Mouse (Mus musculus): ENCODE measurements at regions not wholly inside any gene's neighbourhood (a gene's known extent, or its start where the extent isn't known, plus 50 kb on each side); places are given as distances from the start of the nearest gene placed in this dataset.

DNA sequence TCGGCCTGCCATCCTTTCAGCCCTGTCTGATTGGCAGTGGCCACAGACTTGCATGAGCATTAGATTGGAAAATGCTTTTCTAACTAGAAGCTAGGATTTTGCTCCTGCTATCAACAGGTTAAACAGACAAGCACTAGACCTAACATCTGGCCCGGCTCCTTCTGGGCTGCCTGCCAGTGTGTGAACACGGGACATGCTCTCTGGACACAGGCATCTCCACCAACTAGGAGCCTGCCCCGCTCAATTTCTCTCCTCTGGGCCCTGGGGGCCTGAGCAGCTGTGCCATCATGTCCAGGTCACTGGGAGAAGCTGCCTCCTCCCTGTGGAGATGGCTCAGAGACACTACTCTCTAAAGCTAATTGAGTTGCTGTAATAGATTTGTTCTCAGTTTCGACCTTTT is 195.3 kb upstream of the Jade1 start:
- DNase-seq: peak; percentile 54

- no peak for DNase-seq
These were observed 196.1 kb upstream of the Jade1 start for GRCm38 (mm10) chr3:41359458-41359857.

- no peak for DNase-seq
These were observed 202.5 kb upstream of the Jade1 start for GRCm38 (mm10) chr3:41353021-41353420.

DNA sequence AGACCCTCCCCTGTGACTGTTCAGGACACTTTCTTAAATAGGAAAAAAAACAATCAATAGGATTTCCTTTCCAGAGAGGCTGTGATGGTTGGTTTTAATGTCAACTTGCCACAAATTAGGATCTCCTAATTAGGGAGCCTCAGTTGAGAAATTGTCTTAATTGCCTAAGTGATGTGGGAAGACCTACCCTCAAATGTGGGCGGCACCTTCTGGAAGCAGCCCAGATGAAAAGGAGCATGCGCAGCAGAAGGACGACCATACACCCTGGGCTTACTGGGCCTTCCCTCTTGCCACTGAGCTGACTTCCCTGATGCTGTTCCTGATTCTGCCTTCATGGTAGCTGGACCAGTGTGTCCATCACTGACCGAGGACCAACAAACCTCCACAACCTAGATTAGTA is 203.7 kb upstream of the Jade1 start:
- DNase-seq: no peak

DNA sequence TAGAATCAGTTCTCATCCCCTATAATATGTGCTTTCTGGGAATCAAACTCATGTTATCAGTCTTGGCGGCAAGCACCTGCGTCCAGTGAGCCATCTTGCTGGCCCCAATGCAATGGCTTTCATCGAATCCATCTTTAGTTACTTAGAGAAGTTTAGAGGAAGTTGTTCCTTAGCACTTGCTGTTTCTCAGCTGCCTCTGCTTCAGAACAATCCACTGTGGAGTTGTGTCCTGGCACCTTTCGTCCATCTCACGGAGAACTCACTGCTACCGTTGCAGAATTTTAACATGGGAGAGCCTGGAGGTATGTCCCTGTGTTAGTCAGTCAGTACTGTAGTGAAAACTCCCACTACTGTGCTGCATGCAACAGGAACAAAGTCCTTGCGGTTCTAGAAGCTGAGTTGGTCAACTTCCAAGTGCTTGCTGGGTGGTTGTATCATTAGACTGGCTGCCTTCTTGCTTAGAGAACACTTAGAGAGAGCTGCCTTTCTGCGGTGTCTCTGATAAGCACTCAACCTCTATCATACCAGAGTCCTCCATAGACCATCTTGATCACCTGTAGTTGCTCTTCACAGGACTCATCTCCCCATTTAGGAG is 204.3 kb upstream of the Jade1 start:
- DNase-seq: no peak

DNA sequence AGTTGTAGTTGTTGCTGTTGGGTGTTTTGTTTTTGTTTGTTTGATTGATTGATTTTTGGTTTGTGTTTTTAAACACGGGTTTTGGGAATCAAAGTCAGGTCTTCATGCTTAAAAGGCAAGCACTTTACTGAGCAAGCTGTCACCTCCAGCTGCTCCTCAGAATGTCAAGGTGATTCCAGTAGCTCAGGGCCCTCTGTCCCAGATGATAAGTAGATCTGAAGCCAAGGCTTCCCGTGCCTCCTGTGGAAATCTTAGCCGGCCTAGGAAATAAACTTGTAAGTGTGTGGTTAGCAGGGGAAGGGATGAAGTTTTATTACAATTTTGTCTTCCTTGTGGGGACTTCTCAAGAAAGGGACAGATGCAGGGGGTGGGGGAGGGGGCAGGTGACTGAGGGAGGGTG is 205.2 kb upstream of the Jade1 start:
- no peak for DNase-seq

- DNase-seq: no peak
These were observed 206.7 kb upstream of the Jade1 start for GRCm38 (mm10) chr3:41348795-41349194.

- no peak for DNase-seq
These were observed 208.7 kb upstream of the Jade1 start for GRCm38 (mm10) chr3:41346863-41347262.

GRCm38 (mm10) chr3:41343431-41343830 is 212.1 kb upstream of the Jade1 start:
- DNase-seq: no peak

GRCm38 (mm10) chr3:41332481-41332880 is 223.1 kb upstream of the Jade1 start:
- DNase-seq: no peak

- no peak for DNase-seq
These were observed 225.2 kb upstream of the Jade1 start for GRCm38 (mm10) chr3:41330356-41330755.

- DNase-seq: no peak
These were observed 226.7 kb upstream of the Jade1 start for GRCm38 (mm10) chr3:41328828-41329227.

GRCm38 (mm10) chr3:41326211-41327104 is 229.1 kb upstream of the Jade1 start:
- DNase-seq: peak; percentile 10

GRCm38 (mm10) chr3:41321808-41322207 is 233.7 kb upstream of the Jade1 start:
- no peak for DNase-seq

DNA sequence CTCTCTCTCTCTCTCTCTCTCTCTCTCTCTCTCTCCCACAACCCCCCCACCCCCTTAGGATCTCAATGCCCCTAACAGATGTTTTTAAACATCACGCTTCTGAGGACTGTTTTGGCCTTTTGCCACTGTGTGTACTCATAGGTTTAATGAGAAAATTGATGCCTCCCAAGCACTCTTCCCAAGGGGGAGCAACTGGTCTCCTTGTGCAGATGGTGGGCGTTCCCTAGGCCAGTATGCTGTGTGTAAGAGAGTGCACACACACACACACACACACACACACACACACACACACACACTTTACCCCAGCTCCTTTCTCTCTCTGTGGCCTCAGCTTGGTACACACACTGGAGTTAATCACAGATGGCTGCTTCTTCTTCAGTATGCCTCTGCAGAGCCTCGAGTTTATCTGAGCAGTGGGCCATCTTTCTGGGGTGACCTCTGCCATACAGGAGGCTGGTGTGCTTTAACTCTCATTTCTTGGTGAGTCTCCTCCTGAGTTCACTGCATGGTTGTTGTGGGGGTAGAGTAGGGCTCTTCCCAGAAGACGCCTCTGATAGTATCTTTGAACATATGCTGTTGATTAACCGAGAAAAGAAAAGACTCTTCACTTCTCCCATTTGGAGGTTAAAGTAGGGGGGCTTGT is 236.2 kb upstream of the Jade1 start:
- DNase-seq: no peak

GRCm38 (mm10) chr3:41318232-41319131 is 235.6 kb upstream of the Pgrmc2 start:
- no peak for DNase-seq

- DNase-seq: no peak
These were observed 234.3 kb upstream of the Pgrmc2 start for GRCm38 (mm10) chr3:41317170-41317569.

DNA sequence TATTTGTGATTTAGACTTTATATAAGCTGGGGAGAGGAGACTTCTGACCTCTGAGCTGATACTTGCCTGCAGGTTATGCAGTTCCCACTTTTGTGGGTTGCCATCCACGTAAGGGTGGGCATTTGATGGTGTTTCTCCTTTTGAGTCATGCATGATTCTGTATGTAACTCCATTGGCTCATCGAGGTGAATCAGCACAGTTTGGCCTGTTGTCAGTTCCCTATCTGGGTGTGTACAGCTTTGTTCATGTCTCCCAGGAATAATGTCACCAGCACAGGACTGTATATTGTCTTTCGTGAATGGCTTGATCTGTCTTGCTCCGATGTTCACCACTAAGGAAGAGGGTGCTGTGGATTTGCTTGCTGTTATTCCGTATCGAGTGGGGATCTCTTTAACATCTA is 229.6 kb upstream of the Pgrmc2 start:
- no peak for DNase-seq

DNA sequence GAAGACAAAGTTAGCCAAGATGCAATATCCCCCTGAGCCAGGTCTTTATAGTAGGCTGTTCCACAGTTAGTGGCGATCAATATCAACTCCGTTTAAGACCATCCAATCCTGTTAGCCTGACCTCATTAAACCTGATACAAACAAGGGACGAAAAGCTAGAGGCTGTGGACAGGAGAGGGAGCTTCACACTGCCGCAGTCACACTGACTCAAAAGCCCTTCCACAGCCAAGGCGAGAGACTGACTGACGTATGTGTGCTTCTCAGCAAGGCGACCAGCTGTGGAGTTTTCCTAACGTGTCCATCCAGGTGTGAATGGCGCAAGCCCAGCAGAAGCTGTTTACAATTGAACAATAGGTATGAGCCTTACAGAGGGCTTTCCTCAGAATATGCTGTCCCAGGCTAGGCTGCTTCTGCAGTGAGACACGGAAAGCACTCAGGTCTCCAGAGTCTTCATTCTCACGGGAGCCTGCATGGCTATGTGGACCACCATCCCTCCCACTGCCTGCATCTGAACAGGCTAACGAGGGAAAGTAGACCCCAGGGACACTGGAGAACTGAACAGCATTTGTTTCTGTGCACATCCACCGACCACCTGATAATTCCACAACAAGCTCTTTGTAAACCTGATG is 224.7 kb upstream of the Pgrmc2 start:
- no peak for DNase-seq

DNA sequence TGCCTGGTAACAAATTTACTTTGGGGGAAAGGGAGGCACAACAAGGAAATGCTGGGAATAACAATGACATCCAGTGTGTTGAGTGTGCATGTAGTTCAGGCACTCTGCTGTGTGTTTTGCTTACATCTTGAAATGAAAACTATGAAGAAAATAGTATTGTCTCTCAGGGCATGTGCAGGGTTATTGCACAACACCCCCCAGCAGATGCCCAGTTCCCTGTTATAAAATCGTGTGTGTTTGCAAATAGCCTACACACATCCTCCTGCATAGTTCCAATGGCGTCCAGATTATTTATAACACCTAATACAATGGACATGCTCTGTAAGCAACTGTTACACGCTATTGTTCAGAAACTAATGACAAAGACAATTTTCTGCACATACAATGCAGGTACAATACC is 220.0 kb upstream of the Pgrmc2 start:
- DNase-seq: no peak

- DNase-seq: no peak
These were observed 215.9 kb upstream of the Pgrmc2 start for GRCm38 (mm10) chr3:41298776-41299175.
